Mouse (Mus musculus): ENCODE data around the gene Kirrel2. TPM values are rescaled to one million over a fixed set of nuclear protein-coding genes. Genes with fewer than 3 reads are reported as not detected.

Kirrel2 gene
- polyA plus RNA-seq, 1 experiment = not detected

- TF ChIP-seq FOSL1 (IDR thresholded peaks at IDR 0.05; ENCODE audit: insufficient read depth, low read length, poor library complexity, severe bottlenecking) (no peak), CEBPB (IDR thresholded peaks at IDR 0.05; ENCODE audit: low read depth) (no peak), CTCF (IDR thresholded peaks at IDR 0.05; ENCODE audit: control insufficient read depth, insufficient read depth, insufficient read length) (no peak), USF1 (IDR thresholded peaks at IDR 0.05; ENCODE audit: low read depth) (no peak), MAX (IDR thresholded peaks at IDR 0.05) (no peak), MYOD1 (IDR thresholded peaks at IDR 0.05; ENCODE audit: control insufficient read depth, insufficient read length, low read depth) (no peak), MYOG (IDR thresholded peaks at IDR 0.05; ENCODE audit: control insufficient read depth, extremely low read depth, insufficient read length) (no peak)
- H3K79me3 ChIP-seq (ENCODE audit: low read depth) = no peaks in the 10 kb centered on the region
- peaks cover 68% of the 10 kb centered on the region for H3K27me3 ChIP-seq (ENCODE audit: control insufficient read depth, insufficient read depth, insufficient read length)
- H3ac ChIP-seq (ENCODE audit: control insufficient read depth, insufficient read length, low read depth) = no peak overlapping the region
- no peaks in the 10 kb centered on the region for H3K36me3 ChIP-seq (ENCODE audit: control insufficient read depth, insufficient read depth)
- H3K4me3 ChIP-seq (ENCODE audit: insufficient read depth, poor library complexity, severe bottlenecking) = no peak overlapping the region
- no peaks in the 10 kb centered on the region for H3K79me2 ChIP-seq (ENCODE audit: control insufficient read depth, insufficient read depth)
Measured at GRCm38 (mm10) chr7:30464816-30465300, 7.4 kb upstream of the Kirrel2 start.

- H3K79me2 ChIP-seq (ENCODE audit: control insufficient read depth, insufficient read depth) = no peaks in the 10 kb centered on the region
- peaks cover 75% of the 10 kb centered on the region for H3K27me3 ChIP-seq (ENCODE audit: control insufficient read depth, insufficient read depth, insufficient read length)
- TF ChIP-seq CTCF (IDR thresholded peaks at IDR 0.05; ENCODE audit: control insufficient read depth, insufficient read depth, insufficient read length) (no peak), FOSL1 (IDR thresholded peaks at IDR 0.05; ENCODE audit: insufficient read depth, low read length, poor library complexity, severe bottlenecking) (no peak), CEBPB (IDR thresholded peaks at IDR 0.05; ENCODE audit: low read depth) (no peak), MYOD1 (IDR thresholded peaks at IDR 0.05; ENCODE audit: control insufficient read depth, insufficient read length, low read depth) (no peak), MYOG (IDR thresholded peaks at IDR 0.05; ENCODE audit: control insufficient read depth, extremely low read depth, insufficient read length) (no peak), USF1 (IDR thresholded peaks at IDR 0.05; ENCODE audit: low read depth) (no peak), MAX (IDR thresholded peaks at IDR 0.05) (no peak)
- H3K4me3 ChIP-seq (ENCODE audit: insufficient read depth, poor library complexity, severe bottlenecking) = no peak overlapping the region
- H3K36me3 ChIP-seq (ENCODE audit: control insufficient read depth, insufficient read depth) = no peaks in the 10 kb centered on the region
- H3ac ChIP-seq (ENCODE audit: control insufficient read depth, insufficient read length, low read depth) = no peak overlapping the region
- no peaks in the 10 kb centered on the region for H3K79me3 ChIP-seq (ENCODE audit: low read depth)
Measured at GRCm38 (mm10) chr7:30463996-30464395, 6.5 kb upstream of the Kirrel2 start.

GRCm38 (mm10) chr7:30463568-30463967, 6.1 kb upstream of the Kirrel2 start:
- no peak for TF ChIP-seq USF1 (IDR thresholded peaks at IDR 0.05; ENCODE audit: low read depth)
- no peak for TF ChIP-seq MYOG (IDR thresholded peaks at IDR 0.05; ENCODE audit: control insufficient read depth, extremely low read depth, insufficient read length)
- TF ChIP-seq FOSL1 (IDR thresholded peaks at IDR 0.05; ENCODE audit: insufficient read depth, low read length, poor library complexity, severe bottlenecking) = no peak
- no peak for TF ChIP-seq CEBPB (IDR thresholded peaks at IDR 0.05; ENCODE audit: low read depth)
- no peak for TF ChIP-seq MAX (IDR thresholded peaks at IDR 0.05)
- TF ChIP-seq CTCF (IDR thresholded peaks at IDR 0.05; ENCODE audit: control insufficient read depth, insufficient read depth, insufficient read length) = no peak
- TF ChIP-seq MYOD1 (IDR thresholded peaks at IDR 0.05; ENCODE audit: control insufficient read depth, insufficient read length, low read depth) = no peak
- Histone ChIP-seq H3K36me3 (ENCODE audit: control insufficient read depth, insufficient read depth) (no peaks in the 10 kb centered on the region), H3K27me3 (ENCODE audit: control insufficient read depth, insufficient read depth, insufficient read length) (peaks cover 76% of the 10 kb centered on the region), H3K79me3 (ENCODE audit: low read depth) (no peaks in the 10 kb centered on the region), H3ac (ENCODE audit: control insufficient read depth, insufficient read length, low read depth) (no peak overlapping the region), H3K79me2 (ENCODE audit: control insufficient read depth, insufficient read depth) (no peaks in the 10 kb centered on the region), H3K4me3 (ENCODE audit: insufficient read depth, poor library complexity, severe bottlenecking) (no peak overlapping the region)

DNA sequence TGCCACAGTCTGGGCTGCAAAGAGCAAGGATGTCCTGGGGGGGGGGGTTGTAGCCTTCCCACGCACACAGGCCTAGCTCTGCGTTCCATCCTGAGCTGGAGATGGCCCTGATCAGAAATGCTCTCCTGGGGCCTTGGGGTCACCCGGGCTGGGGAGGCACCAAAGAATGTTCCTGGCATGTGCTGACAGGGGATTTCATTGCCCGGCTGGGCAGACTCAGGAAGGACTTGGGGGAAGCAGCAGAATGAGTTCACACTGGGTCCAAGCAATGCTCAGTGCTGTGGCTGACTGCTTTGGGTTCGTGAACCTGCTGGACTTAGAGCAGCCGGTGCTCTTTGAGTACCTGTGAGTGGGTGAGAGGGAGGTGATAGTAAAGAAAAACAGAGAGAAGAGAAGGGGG, 2.0 kb upstream of the Kirrel2 start:
- TF ChIP-seq CEBPB (IDR thresholded peaks at IDR 0.05; ENCODE audit: low read depth) = no peak
- no peak for TF ChIP-seq CTCF (IDR thresholded peaks at IDR 0.05; ENCODE audit: control insufficient read depth, insufficient read depth, insufficient read length)
- no peak for TF ChIP-seq MAX (IDR thresholded peaks at IDR 0.05)
- no peak for TF ChIP-seq MYOD1 (IDR thresholded peaks at IDR 0.05; ENCODE audit: control insufficient read depth, insufficient read length, low read depth)
- no peak for TF ChIP-seq FOSL1 (IDR thresholded peaks at IDR 0.05; ENCODE audit: insufficient read depth, low read length, poor library complexity, severe bottlenecking)
- no peak for TF ChIP-seq USF1 (IDR thresholded peaks at IDR 0.05; ENCODE audit: low read depth)
- Histone ChIP-seq H3K79me2 (ENCODE audit: control insufficient read depth, insufficient read depth) (no peaks in the 10 kb centered on the region), H3ac (ENCODE audit: control insufficient read depth, insufficient read length, low read depth) (no peak overlapping the region), H3K27me3 (ENCODE audit: control insufficient read depth, insufficient read depth, insufficient read length) (peaks cover 76% of the 10 kb centered on the region), H3K79me3 (ENCODE audit: low read depth) (no peaks in the 10 kb centered on the region), H3K4me3 (ENCODE audit: insufficient read depth, poor library complexity, severe bottlenecking) (no peak overlapping the region), H3K36me3 (ENCODE audit: control insufficient read depth, insufficient read depth) (no peaks in the 10 kb centered on the region)

- no peak overlapping the region for H3K4me3 ChIP-seq (ENCODE audit: insufficient read depth, poor library complexity, severe bottlenecking)
- TF ChIP-seq MAX (IDR thresholded peaks at IDR 0.05) = no peak
- TF ChIP-seq MYOG (IDR thresholded peaks at IDR 0.05; ENCODE audit: control insufficient read depth, extremely low read depth, insufficient read length) = no peak
- no peak for TF ChIP-seq USF1 (IDR thresholded peaks at IDR 0.05; ENCODE audit: low read depth)
- no peak for TF ChIP-seq MYOD1 (IDR thresholded peaks at IDR 0.05; ENCODE audit: control insufficient read depth, insufficient read length, low read depth)
- no peak for TF ChIP-seq CTCF (IDR thresholded peaks at IDR 0.05; ENCODE audit: control insufficient read depth, insufficient read depth, insufficient read length)
- TF ChIP-seq CEBPB (IDR thresholded peaks at IDR 0.05; ENCODE audit: low read depth) = no peak
- no peaks in the 10 kb centered on the region for H3K79me2 ChIP-seq (ENCODE audit: control insufficient read depth, insufficient read depth)
- H3ac ChIP-seq (ENCODE audit: control insufficient read depth, insufficient read length, low read depth) = no peak overlapping the region
- peaks cover 83% of the 10 kb centered on the region for H3K27me3 ChIP-seq (ENCODE audit: control insufficient read depth, insufficient read depth, insufficient read length)
- H3K79me3 ChIP-seq (ENCODE audit: low read depth) = no peaks in the 10 kb centered on the region
- no peaks in the 10 kb centered on the region for H3K36me3 ChIP-seq (ENCODE audit: control insufficient read depth, insufficient read depth)
Measured at GRCm38 (mm10) chr7:30456911-30457628, 420 bp downstream of the Kirrel2 start.
